Mouse (Mus musculus): ENCODE results near the gene Cald1. TPM values are rescaled to one million over a fixed set of nuclear protein-coding genes. Genes with fewer than 3 reads are reported as not detected.
A peak's percentile ranks its signal among the peaks of the same experiment; 100 is the strongest.

Cald1 gene
- polyA plus RNA-seq, 1 experiment from 2014 or later = 401 TPM

GRCm38 (mm10) chr6:34750487-34751120 is 152.3 kb downstream of the Cald1 start:
- Histone ChIP-seq H3K4me1 (peaks cover 3% of the 10 kb centered on the region; the same call in 1 of the 2 replicates), H3K9ac (no peak overlapping the region), H3K27ac (no peak overlapping the region), H3K27me3 (replicated peaks) (no peaks in the 10 kb centered on the region), H3K9me3 (no peaks in the 10 kb centered on the region), H3K36me3 (peaks cover 8% of the 10 kb centered on the region; the same call in 1 of the 2 replicates), H3K4me2 (no peak overlapping the region), H3K4me3 (replicated peaks) (no peak overlapping the region)
- WGBS = 61% methylated on average over 7 of the region's 7 CpGs
- no peak for ATAC-seq (ENCODE audit: insufficient read depth, low FRiP score, low read depth)

GRCm38 (mm10) chr6:34751625-34752024 is 153.3 kb downstream of the Cald1 start:
- no peaks in the 10 kb centered on the region for H3K27me3 ChIP-seq (replicated peaks)
- no peak overlapping the region for H3K27ac ChIP-seq
- no peak for ATAC-seq (ENCODE audit: insufficient read depth, low FRiP score, low read depth)
- H3K4me2 ChIP-seq = no peak overlapping the region
- peaks cover 4% of the 10 kb centered on the region; the same call in 1 of the 2 replicates for H3K36me3 ChIP-seq
- H3K9me3 ChIP-seq = no peaks in the 10 kb centered on the region
- peaks cover 3% of the 10 kb centered on the region; the same call in 1 of the 2 replicates for H3K4me1 ChIP-seq
- H3K4me3 ChIP-seq (replicated peaks) = no peak overlapping the region
- no peak overlapping the region for H3K9ac ChIP-seq

GRCm38 (mm10) chr6:34754448-34754847 is 156.1 kb downstream of the Cald1 start:
- Histone ChIP-seq H3K4me2 (no peak overlapping the region), H3K27me3 (replicated peaks) (no peaks in the 10 kb centered on the region), H3K4me3 (replicated peaks) (no peak overlapping the region), H3K27ac (no peak overlapping the region), H3K9ac (no peak overlapping the region), H3K36me3 (peaks cover 4% of the 10 kb centered on the region; the same call in 1 of the 2 replicates), H3K4me1 (peaks cover 3% of the 10 kb centered on the region; the same call in 1 of the 2 replicates), H3K9me3 (no peaks in the 10 kb centered on the region)
- WGBS = 21% methylated on average over 5 of the region's 5 CpGs
- ATAC-seq (ENCODE audit: insufficient read depth, low FRiP score, low read depth) = peak; percentile 66; the same call in 1 of the 2 replicates

GRCm38 (mm10) chr6:34758340-34758739 is 160.0 kb downstream of the Cald1 start:
- no peak for ATAC-seq (ENCODE audit: insufficient read depth, low FRiP score, low read depth)

GRCm38 (mm10) chr6:34760023-34760422 is 161.7 kb downstream of the Cald1 start:
- Histone ChIP-seq H3K27ac (no peak overlapping the region), H3K9ac (no peak overlapping the region), H3K27me3 (replicated peaks) (no peaks in the 10 kb centered on the region), H3K9me3 (no peaks in the 10 kb centered on the region), H3K4me2 (no peak overlapping the region), H3K4me3 (replicated peaks) (no peak overlapping the region), H3K4me1 (no peaks in the 10 kb centered on the region), H3K36me3 (peaks cover 22% of the 10 kb centered on the region; the same call in 1 of the 2 replicates)
- no peak for ATAC-seq (ENCODE audit: insufficient read depth, low FRiP score, low read depth)
- 35% methylated on average over 4 of the region's 4 CpGs for WGBS

More at GRCm38 (mm10) chr6:34758340-34758739, 160.0 kb downstream of the Cald1 start:
- Histone ChIP-seq H3K27me3 (replicated peaks) (no peaks in the 10 kb centered on the region), H3K27ac (no peak overlapping the region), H3K9me3 (no peaks in the 10 kb centered on the region), H3K4me3 (replicated peaks) (no peak overlapping the region), H3K4me1 (no peaks in the 10 kb centered on the region), H3K4me2 (no peak overlapping the region), H3K9ac (no peak overlapping the region), H3K36me3 (peaks cover 15% of the 10 kb centered on the region; the same call in 1 of the 2 replicates)
- 61% methylated on average over 2 of the region's 2 CpGs for WGBS

- Histone ChIP-seq H3K9ac (no peak overlapping the region), H3K4me3 (replicated peaks) (no peak overlapping the region), H3K36me3 (0 out of 2 replicates have a peak, but pooled peaks cover 20% of the 10 kb centered on the region), H3K9me3 (no peaks in the 10 kb centered on the region), H3K4me2 (no peak overlapping the region), H3K4me1 (no peaks in the 10 kb centered on the region), H3K27me3 (replicated peaks) (no peaks in the 10 kb centered on the region), H3K27ac (no peak overlapping the region)
- ATAC-seq (ENCODE audit: insufficient read depth, low FRiP score, low read depth) = no peak
- 94% methylated on average over 5 of the region's 5 CpGs for WGBS
Observed at GRCm38 (mm10) chr6:34765721-34766120, 167.4 kb downstream of the Cald1 start.

- whole genome bisulfite sequencing = 70% methylated on average over 2 of the region's 2 CpGs
- peaks cover 13% of the 10 kb centered on the region for H3K36me3 ChIP-seq
Observed at GRCm38 (mm10) chr6:34769984-34770383, 171.7 kb downstream of the Cald1 start.

GRCm38 (mm10) chr6:34770491-34770890 is 172.2 kb downstream of the Cald1 start:
- 70% methylated on average over 6 of the region's 6 CpGs for WGBS
- peaks cover 13% of the 10 kb centered on the region for H3K36me3 ChIP-seq

More at GRCm38 (mm10) chr6:34769984-34770383, 171.7 kb downstream of the Cald1 start:
- Histone ChIP-seq H3K9ac (no peak overlapping the region), H3K9me3 (no peaks in the 10 kb centered on the region), H3K4me2 (no peak overlapping the region), H3K27ac (no peak overlapping the region), H3K27me3 (replicated peaks) (no peaks in the 10 kb centered on the region), H3K4me3 (replicated peaks) (no peak overlapping the region), H3K4me1 (no peaks in the 10 kb centered on the region)
- no peak; the same call in 1 of the 2 replicates for ATAC-seq (ENCODE audit: insufficient read depth, low FRiP score, low read depth)

GRCm38 (mm10) chr6:34776396-34776795 is 178.1 kb downstream of the Cald1 start:
- Histone ChIP-seq H3K9ac (no peak overlapping the region), H3K4me1 (no peaks in the 10 kb centered on the region), H3K27me3 (replicated peaks) (no peaks in the 10 kb centered on the region), H3K36me3 (peaks cover 7% of the 10 kb centered on the region), H3K9me3 (no peaks in the 10 kb centered on the region), H3K4me3 (replicated peaks) (no peak overlapping the region), H3K4me2 (no peak overlapping the region), H3K27ac (no peak overlapping the region)
- ATAC-seq (ENCODE audit: insufficient read depth, low FRiP score, low read depth) = no peak

More at GRCm38 (mm10) chr6:34770491-34770890, 172.2 kb downstream of the Cald1 start:
- Histone ChIP-seq H3K27ac (no peak overlapping the region), H3K9ac (no peak overlapping the region), H3K9me3 (no peaks in the 10 kb centered on the region), H3K4me1 (no peaks in the 10 kb centered on the region), H3K4me3 (replicated peaks) (no peak overlapping the region), H3K4me2 (no peak overlapping the region), H3K27me3 (replicated peaks) (no peaks in the 10 kb centered on the region)
- ATAC-seq (ENCODE audit: insufficient read depth, low FRiP score, low read depth) = no peak

- 82% methylated on average over 2 of the region's 2 CpGs for WGBS
- H3K36me3 ChIP-seq = 0 out of 2 replicates have a peak, but pooled peaks cover 4% of the 10 kb centered on the region
- H3K4me3 ChIP-seq (replicated peaks) = no peak overlapping the region
- no peaks in the 10 kb centered on the region for H3K9me3 ChIP-seq
- no peak for ATAC-seq (ENCODE audit: insufficient read depth, low FRiP score, low read depth)
- no peak overlapping the region for H3K4me2 ChIP-seq
- H3K27ac ChIP-seq = no peak overlapping the region
- no peaks in the 10 kb centered on the region for H3K27me3 ChIP-seq (replicated peaks)
- no peak overlapping the region for H3K9ac ChIP-seq
- no peaks in the 10 kb centered on the region for H3K4me1 ChIP-seq
Observed at GRCm38 (mm10) chr6:34777094-34777493, 178.8 kb downstream of the Cald1 start.

- WGBS = 75% methylated on average over 10 of the region's 10 CpGs
- H3K27ac ChIP-seq = no peak overlapping the region
- ATAC-seq (ENCODE audit: insufficient read depth, low FRiP score, low read depth) = no peak
- no peaks in the 10 kb centered on the region for H3K9me3 ChIP-seq
- no peaks in the 10 kb centered on the region for H3K4me1 ChIP-seq
- no peak overlapping the region for H3K4me2 ChIP-seq
- no peaks in the 10 kb centered on the region for H3K27me3 ChIP-seq (replicated peaks)
- H3K9ac ChIP-seq = no peak overlapping the region
- H3K36me3 ChIP-seq = 0 out of 2 replicates have a peak, but pooled peaks cover 3% of the 10 kb centered on the region
- no peak overlapping the region for H3K4me3 ChIP-seq (replicated peaks)
Observed at GRCm38 (mm10) chr6:34777981-34778668, 179.8 kb downstream of the Cald1 start.
